Mouse (Mus musculus): Measurements from ENCODE around the gene Lta.
A peak's percentile ranks its signal among the peaks of the same experiment; 100 is the strongest.

Lta gene

DNA sequence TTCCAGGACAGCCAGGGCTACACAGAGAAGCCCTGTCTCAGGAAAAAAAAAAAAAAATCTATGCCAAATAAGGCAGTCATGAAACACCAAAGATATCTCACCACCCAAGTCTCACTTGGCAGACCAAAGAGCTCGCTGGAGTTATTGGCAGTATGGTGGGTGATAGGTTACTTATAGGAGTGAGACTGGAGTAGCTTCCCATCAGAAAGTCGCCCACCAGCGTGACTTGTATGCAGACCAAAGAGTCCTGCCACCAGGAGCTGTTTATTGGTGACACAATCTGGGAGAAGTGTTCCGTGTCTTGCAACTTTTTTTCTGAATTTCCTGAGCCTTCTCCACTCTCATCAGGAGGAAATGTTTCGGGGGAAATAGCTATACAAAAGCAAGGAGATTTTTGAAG, 34.5 kb upstream of the Lta start:
- no peak for DNase-seq (ENCODE audit: low spot score)

DNA sequence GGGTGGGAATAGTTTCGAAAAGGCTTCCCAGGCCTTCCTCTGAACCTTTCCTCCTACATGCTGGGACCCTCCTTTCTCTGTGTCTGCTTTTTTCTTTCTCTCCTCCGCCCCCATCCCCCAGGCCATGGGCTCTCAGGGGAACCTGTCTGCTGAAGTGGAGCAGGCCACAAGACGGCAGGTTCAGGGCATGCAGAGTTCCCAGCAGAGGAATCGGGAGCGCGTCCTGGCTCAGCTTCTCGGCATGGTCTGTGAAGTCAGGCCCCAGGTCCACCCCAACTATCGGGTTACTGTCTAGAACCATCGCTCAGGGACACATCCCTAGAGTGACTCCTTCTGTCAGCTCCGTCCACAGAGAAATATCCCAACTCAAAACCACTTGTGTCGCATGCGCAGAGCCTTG, 32.4 kb upstream of the Lta start:
- DNase-seq (ENCODE audit: low spot score) = no peak

DNA sequence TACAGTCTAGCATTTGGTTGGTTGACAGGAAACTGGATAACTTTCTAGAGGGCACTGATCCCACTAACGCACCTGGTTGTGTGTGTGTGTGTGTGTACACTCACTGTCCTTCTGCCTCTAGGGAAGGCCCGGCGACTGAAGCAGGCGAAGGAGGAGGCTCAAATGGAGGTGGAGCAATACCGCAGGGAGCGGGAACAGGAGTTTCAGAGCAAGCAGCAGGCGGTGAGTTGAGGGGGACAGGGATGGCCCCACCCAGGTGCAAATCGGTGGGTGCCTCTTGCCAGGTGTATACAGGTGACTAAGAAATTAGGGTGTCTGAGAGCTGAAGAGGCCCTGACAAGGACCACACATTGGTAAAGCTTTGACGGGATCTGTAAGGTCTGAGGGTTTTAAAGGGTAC, 31.8 kb upstream of the Lta start:
- DNase-seq (ENCODE audit: low spot score) = no peak

DNA sequence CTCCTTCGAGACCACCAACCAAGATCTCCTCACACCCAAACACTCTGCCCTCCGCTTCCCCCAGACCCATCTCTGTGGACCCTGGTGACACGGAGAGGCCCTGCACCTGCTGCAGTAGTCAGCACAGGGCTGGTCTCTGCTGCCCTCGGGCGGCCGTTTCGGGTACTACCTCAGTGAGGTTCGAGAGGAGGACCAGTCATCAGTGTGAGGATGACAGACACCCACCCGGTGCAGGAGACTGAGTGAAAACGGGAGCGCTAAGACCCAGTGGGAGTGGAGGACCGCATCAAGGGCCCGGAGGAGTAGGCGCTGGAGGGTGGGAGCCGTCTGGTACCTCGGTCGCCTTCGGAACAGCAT, 31.2 kb upstream of the Lta start:
- DNase-seq (ENCODE audit: low spot score) = peak; percentile 88

DNA sequence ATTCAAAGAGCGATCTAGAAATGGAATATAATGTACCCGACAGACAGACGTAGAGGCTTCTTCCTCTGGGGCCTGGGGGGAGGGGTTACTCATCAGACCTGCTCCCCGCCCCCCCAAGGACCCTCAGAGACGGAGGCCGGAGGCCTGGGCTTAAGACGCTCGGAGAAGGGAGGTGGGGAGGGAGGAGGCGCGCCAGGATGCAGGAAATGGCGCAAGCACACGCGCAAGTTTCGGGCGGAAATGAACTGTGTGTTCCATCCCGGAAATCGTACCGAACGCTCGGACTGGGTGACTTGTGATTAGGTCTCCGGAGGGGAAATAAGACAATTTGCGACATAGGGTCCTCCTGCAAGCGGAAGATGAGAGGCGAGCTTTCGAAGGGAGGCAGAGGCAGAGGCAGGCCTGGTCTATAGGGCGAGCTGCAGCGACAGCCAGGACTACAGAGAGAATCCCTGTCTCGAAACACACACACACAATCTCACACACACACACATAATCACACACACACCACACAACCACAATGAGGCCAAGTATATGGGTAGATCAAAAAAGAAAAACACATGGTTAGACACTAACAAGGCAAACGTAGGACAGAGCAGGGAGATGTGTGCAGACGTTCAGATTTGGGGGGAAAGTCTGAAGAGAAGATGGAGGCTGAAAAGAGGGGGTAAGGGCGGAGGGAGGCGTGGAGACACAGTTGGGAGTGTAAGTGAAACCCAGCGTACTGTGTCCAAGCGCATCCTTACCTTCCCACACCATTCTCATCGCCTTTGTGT, 30.7 kb upstream of the Lta start, which contains the start of gene Nfkbil1:
TSS of gene Nfkbil1 (minus strand) at position 179 of the 776 bp plus-strand sequence.
- peak; percentile 88 for DNase-seq (ENCODE audit: low spot score)

DNA sequence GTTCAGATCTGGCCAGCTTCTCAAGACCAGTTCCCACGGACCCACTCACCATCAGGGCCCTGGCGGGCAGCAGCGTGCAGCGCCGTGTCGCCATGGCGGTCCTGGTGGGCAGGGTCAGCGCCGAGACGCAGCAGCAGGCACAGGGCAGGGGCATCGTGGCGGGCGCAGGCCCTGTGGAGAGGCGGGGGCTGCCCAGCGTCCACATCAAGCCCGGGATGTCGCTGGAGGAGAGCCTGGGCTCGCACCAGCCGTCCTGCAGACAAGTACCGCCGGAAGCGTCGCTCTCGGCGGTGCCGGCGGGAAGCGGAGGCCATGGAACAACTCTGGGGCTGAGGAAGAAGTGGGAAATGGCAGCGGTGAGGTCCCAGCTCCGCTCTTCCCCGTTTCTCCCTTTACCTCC, 29.8 kb upstream of the Lta start:
- DNase-seq (ENCODE audit: low spot score) = no peak

DNA sequence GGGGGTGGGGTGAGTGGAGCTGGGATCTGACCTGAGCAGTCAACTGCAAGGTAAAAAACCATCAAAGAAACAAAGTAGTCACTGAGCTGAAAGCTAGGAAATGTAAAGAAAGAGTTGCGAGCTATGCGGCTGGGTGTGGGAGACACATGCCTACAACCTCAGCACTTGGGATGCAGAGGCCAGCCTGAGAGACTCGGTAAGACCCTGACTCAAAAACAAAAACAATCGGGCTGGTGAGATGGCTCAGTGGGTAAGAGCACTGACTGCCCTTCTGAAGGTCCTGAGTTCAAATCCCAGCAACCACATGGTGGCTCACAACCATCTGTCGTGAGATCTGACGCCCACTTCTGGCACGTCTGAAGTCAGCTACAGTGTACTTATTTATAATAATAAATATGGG, 28.9 kb upstream of the Lta start:
- DNase-seq (ENCODE audit: low spot score) = peak; percentile 58

DNA sequence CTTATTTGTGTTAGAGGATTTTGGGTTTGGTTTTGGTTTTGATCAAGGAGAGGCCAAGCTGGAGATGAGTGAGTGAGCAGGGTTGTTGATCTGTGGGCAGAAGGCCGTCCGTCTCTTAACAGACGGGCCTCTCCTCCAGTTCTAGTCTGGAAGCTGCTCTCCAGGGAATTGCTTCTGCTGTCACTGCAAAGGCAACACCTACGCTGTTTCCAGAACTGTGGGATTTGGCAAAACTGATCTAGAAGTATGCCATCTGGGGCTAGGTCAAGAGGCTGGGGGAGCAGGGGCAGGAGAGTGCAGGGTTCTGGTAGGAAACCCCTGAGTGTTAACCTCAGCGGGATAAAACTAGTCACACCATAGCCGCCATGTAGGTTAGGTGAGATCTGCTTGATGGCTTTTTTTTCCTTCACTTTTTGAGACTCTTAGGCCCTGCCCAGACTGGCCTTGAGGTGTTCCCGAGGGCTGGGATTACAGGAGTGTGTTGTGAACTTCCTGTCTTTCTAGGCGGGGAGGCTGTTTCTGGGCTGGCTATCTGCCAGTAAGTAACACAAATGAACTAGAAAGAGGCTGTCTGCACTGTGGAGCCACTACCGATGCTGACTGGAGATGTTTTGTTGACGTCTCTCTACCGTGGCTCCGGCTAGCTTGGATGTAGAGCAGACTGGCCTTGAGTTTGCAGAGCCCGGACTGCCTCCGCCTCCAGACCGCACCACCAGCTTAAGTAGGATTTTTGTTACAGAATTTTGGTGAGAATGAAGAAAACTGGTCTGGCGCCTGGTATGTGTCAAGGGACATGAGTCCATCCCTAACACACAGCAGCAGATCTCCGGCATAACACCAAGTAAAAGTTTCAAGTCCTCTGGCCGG, 28.2 kb upstream of the Lta start, which contains the start of gene Atp6v1g2:
TSS of gene Atp6v1g2 (plus strand) at position 547 of the 867 bp plus-strand sequence.
- DNase-seq (ENCODE audit: low spot score) = peak; percentile 65

DNA sequence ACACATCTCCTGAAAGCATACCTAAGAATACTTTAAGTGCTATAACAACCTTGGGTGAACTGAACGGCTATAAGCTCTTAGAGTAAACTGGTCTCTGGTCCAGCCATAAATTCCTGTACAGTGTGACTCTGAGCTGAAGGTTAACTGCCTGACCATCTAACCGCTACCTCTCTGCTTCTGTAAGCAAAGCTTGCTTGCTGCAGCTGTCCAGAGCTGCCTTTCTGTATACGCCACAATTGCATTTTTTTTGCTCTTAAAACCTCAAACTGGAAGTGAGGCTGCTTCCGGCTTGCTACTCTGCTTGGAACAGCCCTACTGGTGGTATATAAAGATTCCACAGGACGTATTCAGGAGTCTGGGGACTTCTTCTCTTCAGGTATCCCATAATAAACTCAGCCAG, 27.5 kb upstream of the Lta start:
- DNase-seq (ENCODE audit: low spot score) = no peak

DNA sequence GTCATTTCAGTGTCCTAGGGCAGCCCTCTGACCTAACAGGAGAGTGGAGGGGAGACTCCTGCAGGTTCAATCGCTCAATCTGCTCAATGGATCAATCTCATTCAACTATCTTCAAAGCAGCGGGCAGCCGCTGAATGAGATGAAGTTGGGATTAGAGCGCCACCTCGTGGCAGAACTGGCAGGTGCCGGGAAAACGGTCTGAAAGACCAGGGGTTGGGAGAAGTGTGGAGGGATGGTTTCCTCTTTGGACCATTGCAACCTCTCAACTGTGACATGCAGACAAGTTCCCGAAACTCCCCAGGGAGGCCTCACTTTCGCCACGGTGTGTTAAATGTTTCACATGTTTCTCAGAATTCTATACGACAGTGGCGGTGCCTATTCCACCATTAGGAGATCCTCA, 26.9 kb upstream of the Lta start:
- peak; percentile 65 for DNase-seq (ENCODE audit: low spot score)

DNA sequence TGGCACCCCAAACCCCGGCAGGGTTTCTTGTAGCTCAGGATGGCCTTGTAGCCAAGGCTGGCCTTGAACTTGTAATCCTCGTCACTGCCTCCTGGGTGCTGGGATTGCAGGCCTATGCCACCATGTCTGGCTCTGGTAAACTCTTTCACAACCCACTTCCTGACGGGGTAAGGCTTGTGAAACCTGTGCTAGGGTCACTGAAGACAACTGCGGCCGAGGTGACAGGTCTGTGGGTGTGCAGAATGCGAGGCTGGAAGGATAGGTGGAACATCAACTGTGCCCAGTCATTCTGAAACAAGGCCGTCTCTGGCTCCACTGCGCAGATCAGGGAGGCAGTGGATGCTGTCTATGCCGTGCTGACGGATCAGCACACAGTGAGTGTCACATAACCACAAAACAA, 25.9 kb upstream of the Lta start:
- DNase-seq (ENCODE audit: low spot score) = no peak

DNA sequence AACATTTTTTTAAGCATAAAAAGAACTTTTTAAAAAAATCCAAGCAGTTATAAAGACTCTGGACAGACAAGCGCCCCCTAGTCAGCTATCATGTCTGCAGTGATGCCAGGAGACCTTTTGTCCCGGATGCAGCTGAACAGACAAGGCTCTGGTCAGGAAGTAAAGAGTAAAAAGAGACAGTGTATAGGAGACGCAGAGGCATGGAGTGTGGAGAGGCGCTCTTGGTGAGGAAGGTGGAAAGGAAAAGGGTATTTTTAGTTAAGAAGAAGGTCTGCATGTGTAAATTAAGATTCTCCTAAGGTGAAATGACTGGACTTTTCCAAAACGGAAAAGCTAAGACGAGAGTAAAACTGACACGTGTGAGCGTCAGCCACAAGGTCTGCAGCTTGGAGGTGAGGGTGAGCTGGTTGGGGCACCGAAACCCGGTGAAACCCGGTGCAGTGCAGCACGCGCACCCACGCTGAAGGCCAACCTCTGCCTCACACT, 21.5 kb upstream of the Lta start:
- no peak for DNase-seq (ENCODE audit: low spot score)

DNA sequence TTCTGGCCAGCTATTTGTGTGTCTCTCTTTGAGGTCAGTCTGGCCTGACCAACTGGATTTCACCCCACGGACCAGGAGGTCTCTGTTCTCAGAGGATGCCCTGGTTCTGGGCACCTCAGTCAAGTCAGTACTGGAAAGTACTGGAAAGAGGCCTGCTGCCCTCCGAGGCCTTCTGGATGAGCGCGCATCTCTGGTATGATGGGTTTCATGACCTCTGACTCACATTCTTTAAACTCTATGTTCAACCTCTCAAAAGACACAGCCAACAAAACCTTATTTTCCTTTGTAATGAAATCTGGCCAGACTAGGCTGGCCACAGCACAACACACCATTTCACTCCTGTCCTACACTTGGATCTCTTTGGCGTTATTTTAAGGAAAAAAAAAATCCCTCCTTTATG, 20.3 kb upstream of the Lta start:
- DNase-seq (ENCODE audit: low spot score) = no peak

DNA sequence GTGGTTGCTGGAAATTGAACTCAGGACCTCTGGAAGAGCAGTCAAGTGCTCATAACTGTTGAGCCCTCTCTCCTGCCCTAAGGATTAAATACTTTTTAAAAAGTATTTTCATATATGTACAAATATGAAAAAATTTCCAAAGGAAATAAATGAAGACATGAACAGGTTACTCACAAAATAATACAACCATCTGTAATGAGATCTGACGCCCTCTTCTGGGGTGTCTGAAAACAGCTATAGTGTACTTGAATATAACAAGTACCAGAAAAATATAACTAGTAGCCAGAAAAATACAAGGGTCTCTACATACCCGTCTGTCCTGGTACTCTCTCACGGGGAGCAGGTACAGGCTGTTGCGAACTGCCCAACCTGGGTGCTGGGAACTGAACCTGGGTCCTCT, 19.5 kb upstream of the Lta start:
- no peak for DNase-seq (ENCODE audit: low spot score)

DNA sequence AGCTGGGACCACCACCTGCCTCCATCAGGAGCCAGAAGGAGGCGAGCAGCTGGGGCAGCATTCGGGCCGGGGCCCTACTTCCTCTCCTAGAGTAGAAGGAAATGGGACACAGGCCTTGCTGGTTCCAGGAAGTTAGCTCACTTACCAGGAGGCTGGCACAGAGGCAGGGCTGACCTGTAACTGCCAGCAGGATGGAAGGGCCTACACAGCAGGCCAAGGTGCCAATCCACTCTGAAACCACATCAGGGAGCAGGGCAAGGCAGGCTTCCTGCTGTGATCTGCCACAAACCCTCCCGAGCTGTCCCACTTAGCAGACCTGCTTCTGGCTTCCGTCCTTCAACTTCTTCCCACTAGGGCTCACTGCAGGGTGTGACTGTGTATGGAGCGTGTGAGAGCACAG, 17.1 kb upstream of the Lta start:
- DNase-seq (ENCODE audit: low spot score) = no peak

DNA sequence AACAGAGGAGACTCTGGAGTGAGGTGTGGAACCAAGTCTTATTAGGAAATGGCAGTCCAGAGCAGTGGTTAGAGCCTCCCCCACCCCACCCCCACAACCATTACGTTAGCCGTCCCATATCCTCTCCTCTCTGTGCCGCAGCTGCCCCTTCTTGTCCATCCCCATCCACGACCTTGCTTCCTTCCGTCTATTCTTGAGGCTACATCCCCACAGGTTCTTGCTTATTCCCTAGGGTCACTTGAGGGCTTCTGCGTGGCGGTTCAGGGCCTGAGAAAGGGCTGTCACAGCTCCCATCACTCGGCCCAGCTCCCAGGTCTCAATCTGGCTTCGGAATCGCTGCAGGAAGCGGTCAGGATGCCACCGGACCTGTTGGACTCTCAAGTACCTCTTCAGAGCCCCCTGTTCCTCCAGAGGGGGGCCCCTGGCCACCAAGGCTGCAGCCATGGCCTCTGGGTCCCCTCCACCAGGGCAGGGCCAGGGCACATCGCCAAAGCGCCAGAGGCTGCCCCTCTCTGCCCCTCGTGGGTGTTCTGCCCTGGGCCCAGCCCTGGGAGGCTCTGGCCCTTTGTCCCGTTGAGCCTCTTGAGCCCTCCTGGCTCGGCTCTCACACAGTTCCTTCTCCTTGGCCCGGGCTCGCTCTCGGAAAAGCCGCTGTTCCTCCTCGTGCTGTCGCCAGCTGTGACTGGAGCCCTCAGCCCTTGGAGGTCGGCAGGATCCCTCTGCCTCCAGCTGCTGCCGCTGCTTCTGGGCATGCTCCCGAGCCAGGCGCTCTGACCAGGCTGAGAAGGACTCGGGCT, 15.2 kb upstream of the Lta start, which contains the start of gene Gm16181:
TSS of gene Gm16181 (plus strand) at position 679 of the 797 bp plus-strand sequence.
- DNase-seq (ENCODE audit: low spot score) = peak; percentile 68

DNA sequence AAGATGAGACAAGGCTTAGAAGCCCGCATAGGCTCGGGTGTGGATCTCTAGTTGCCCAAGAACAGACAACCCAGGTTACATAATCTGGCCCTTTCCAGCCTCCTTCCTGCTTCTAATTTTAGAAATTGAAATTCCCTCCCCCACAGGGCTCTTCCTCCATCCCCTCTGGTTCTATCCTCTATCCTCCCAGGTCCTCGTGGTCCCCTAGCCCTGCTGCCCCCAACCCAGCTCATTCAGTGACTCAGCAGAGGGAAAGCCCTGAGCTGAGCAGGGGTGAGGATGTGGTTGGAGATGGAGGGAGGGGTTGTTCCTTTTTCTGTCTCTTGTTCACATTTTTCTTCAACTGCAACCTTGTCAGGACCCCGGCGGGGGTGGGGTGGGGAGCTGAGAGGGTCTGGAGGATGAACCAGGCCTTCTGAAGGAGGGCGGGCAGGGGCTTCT, 14.5 kb upstream of the Lta start:
- no peak for DNase-seq (ENCODE audit: low spot score)

DNA sequence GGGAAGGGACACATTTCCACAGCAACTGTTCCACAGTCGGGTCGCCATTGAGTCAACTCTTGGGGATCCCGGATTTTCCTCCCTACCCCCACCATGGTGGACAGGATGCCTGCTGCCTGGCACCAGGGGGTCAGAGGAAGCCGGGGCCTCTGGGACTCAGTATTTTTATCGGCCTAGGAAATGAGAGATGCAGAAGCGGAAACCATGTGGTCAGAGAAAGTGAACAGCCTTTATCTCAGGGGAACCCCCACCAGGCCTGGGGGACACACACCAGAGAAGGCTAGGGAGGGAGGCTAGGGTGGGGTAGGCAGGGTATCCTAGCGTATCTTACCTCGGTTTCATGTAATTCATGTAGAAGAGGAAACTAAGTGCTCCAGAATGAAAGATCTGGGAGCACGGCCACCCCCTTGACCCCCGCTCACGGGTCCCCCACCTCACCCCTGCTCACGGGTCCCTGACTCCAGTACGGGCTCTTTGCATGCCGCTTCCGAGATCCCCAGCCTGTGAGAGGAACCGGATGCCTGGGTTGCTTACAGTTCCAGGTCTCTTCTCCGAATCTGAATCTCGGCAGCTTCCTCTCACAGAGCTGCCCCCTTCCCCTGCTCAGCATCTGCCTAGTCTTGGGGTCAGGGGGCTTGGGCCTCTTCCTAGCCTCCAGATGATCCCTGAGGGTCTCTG, 13.5 kb upstream of the Lta start:
- DNase-seq (ENCODE audit: low spot score) = no peak

DNA sequence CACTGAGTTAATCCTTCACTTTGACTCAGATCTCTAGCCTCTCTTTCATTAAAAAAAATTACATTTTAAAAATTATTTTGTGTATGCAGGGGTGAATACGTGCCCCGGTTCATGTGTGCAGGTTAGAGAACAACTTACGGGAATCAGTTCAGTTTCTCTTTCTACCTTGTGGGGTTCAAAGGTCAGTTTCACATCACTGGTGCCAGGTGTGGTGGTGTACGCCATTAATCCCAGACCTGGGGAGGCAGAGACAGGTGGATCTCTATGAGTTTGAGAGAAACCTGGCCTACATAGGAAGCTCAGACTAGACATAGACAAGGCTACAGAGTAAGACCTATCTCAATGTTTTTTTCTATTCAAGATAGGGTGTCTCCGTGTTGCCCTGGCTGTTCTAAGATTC, 7.9 kb upstream of the Lta start:
- no peak for DNase-seq (ENCODE audit: low spot score)

DNA sequence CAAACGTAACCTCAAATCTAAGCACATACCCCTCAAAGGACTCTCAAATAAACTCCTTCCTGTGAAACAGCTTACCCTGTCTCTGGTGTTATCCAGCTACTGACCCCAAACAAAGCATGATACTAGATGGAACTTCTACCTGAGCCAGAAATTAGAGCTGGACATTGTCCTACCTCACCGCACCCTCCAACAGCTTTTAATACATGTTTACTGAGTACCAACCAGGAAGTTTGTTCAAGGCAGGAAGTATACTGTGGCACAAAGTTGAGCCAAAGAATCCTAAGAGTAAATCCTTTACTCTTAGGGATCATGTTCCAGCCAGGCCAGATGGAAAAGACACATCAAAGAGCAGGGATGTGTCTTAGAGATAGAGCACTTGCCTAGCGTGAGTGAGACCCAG, 5.4 kb upstream of the Lta start:
- DNase-seq (ENCODE audit: low spot score) = no peak

DNA sequence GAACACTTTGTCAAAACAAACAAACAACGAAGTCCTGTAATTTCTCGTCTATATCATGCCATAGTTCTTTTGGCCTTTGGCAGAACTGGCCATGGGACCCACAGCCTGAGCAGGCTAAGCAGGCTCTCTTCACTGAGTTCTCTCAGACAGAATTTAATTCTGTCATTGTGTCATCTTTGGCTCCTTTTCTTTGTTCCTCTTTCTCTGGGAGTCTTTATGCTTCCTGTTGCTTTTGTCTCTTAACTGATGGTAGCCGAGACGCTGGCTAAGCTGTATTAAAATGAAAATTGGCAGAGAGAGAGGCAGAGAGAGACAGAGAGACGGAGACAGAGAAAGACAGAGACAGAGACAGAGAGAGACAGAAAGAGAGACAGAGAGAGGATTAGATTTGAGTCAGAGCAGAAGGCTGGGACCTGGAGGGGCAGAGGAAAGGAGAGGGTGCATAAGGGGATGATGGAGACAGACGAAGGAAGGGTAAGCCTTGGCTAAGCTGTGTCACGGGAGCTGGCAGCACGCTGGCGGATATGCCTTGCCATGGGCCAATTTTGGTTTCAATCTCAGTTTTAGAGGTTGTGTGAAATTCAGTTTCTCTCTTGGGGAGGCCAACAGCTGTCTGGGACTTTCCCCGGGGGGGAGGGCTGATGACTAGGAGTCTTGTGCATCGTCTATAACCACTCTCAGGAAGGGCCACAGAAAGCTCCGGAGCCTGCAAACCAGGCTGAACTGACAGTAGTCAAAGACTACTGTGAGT, 4.8 kb upstream of the Lta start:
- no peak for DNase-seq (ENCODE audit: low spot score)

All from testis, postnatal 14 days (tissue).